Mouse (Mus musculus): ENCODE measurements at regions not wholly inside any gene's neighbourhood (a gene's known extent, or its start where the extent isn't known, plus 50 kb on each side); places are given as distances from the start of the nearest gene placed in this dataset.

- H3K4me2 ChIP-seq = no peak overlapping the region
- no peak for ATAC-seq (replicated peaks; ENCODE audit: low FRiP score)
- no peak overlapping the region for H3K9ac ChIP-seq (ENCODE audit: low read depth, low read length)
- H3K36me3 ChIP-seq (ENCODE audit: control insufficient read depth, insufficient read depth, low read length) = no peaks in the 10 kb centered on the region
- no peak overlapping the region for H3K27ac ChIP-seq (ENCODE audit: low read depth, low read length)
- no peak overlapping the region for H3K4me3 ChIP-seq (ENCODE audit: low read depth, low read length)
- no peaks in the 10 kb centered on the region for H3K9me3 ChIP-seq (ENCODE audit: control insufficient read depth, low read length)
- H3K4me1 ChIP-seq (replicated peaks; ENCODE audit: control insufficient read depth, insufficient read depth, low read length) = no peaks in the 10 kb centered on the region
- DNase-seq (ENCODE audit: low spot score) = no peak
- WGBS = 82% methylated on average over 7 of the region's 7 CpGs
- no peaks in the 10 kb centered on the region for H3K27me3 ChIP-seq (replicated peaks; ENCODE audit: control insufficient read depth, insufficient read depth, low read length)
These were observed 155.4 kb downstream of the Tgfb2 start for GRCm38 (mm10) chr1:186550265-186550885.

- no peaks in the 10 kb centered on the region for H3K27me3 ChIP-seq (replicated peaks; ENCODE audit: control insufficient read depth, insufficient read depth, low read length)
- H3K4me2 ChIP-seq = no peak overlapping the region
- H3K36me3 ChIP-seq (ENCODE audit: control insufficient read depth, insufficient read depth, low read length) = no peaks in the 10 kb centered on the region
- ATAC-seq (replicated peaks; ENCODE audit: low FRiP score) (no peak), DNase-seq (ENCODE audit: low spot score) (no peak)
- no peak overlapping the region for H3K4me3 ChIP-seq (ENCODE audit: low read depth, low read length)
- 83% methylated on average over 12 of the region's 12 CpGs for WGBS
- H3K27ac ChIP-seq (ENCODE audit: low read depth, low read length) = no peak overlapping the region
- no peaks in the 10 kb centered on the region for H3K9me3 ChIP-seq (ENCODE audit: control insufficient read depth, low read length)
- H3K4me1 ChIP-seq (replicated peaks; ENCODE audit: control insufficient read depth, insufficient read depth, low read length) = no peaks in the 10 kb centered on the region
- no peak overlapping the region for H3K9ac ChIP-seq (ENCODE audit: low read depth, low read length)
These were observed 156.6 kb downstream of the Tgfb2 start for GRCm38 (mm10) chr1:186549207-186549606.

GRCm38 (mm10) chr1:186546386-186547185 lies 159.2 kb downstream of the Tgfb2 start:
- H3K4me3 ChIP-seq (ENCODE audit: low read depth, low read length) = no peak overlapping the region
- no peak overlapping the region for H3K4me2 ChIP-seq
- DNase-seq (ENCODE audit: low spot score) = no peak
- H3K4me1 ChIP-seq (replicated peaks; ENCODE audit: control insufficient read depth, insufficient read depth, low read length) = no peaks in the 10 kb centered on the region
- no peaks in the 10 kb centered on the region for H3K27me3 ChIP-seq (replicated peaks; ENCODE audit: control insufficient read depth, insufficient read depth, low read length)
- ATAC-seq (replicated peaks; ENCODE audit: low FRiP score) = no peak
- H3K9ac ChIP-seq (ENCODE audit: low read depth, low read length) = no peak overlapping the region
- H3K9me3 ChIP-seq (ENCODE audit: control insufficient read depth, low read length) = no peaks in the 10 kb centered on the region
- H3K27ac ChIP-seq (ENCODE audit: low read depth, low read length) = no peak overlapping the region
- H3K36me3 ChIP-seq (ENCODE audit: control insufficient read depth, insufficient read depth, low read length) = no peaks in the 10 kb centered on the region
- WGBS = 73% methylated on average over 22 of the region's 22 CpGs

GRCm38 (mm10) chr1:186540070-186540469 lies 165.7 kb downstream of the Tgfb2 start:
- no peaks in the 10 kb centered on the region for H3K36me3 ChIP-seq (ENCODE audit: control insufficient read depth, insufficient read depth, low read length)
- no peaks in the 10 kb centered on the region for H3K4me1 ChIP-seq (replicated peaks; ENCODE audit: control insufficient read depth, insufficient read depth, low read length)
- WGBS = 90% methylated on average over 2 of the region's 2 CpGs
- DNase-seq (ENCODE audit: low spot score) = no peak
- no peak overlapping the region for H3K4me3 ChIP-seq (ENCODE audit: low read depth, low read length)
- H3K27ac ChIP-seq (ENCODE audit: low read depth, low read length) = no peak overlapping the region
- H3K9ac ChIP-seq (ENCODE audit: low read depth, low read length) = no peak overlapping the region
- no peaks in the 10 kb centered on the region for H3K27me3 ChIP-seq (replicated peaks; ENCODE audit: control insufficient read depth, insufficient read depth, low read length)
- H3K9me3 ChIP-seq (ENCODE audit: control insufficient read depth, low read length) = no peaks in the 10 kb centered on the region
- ATAC-seq (replicated peaks; ENCODE audit: low FRiP score) = no peak
- H3K4me2 ChIP-seq = no peak overlapping the region

- no peaks in the 10 kb centered on the region for H3K4me1 ChIP-seq (replicated peaks; ENCODE audit: control insufficient read depth, insufficient read depth, low read length)
- H3K27me3 ChIP-seq (replicated peaks; ENCODE audit: control insufficient read depth, insufficient read depth, low read length) = no peaks in the 10 kb centered on the region
- H3K9me3 ChIP-seq (ENCODE audit: control insufficient read depth, low read length) = no peaks in the 10 kb centered on the region
- H3K36me3 ChIP-seq (ENCODE audit: control insufficient read depth, insufficient read depth, low read length) = no peaks in the 10 kb centered on the region
- WGBS = 68% methylated on average over 3 of the region's 3 CpGs
- H3K9ac ChIP-seq (ENCODE audit: low read depth, low read length) = no peak overlapping the region
- no peak overlapping the region for H3K27ac ChIP-seq (ENCODE audit: low read depth, low read length)
- DNase-seq (ENCODE audit: low spot score) (no peak), ATAC-seq (replicated peaks; ENCODE audit: low FRiP score) (no peak)
- H3K4me3 ChIP-seq (ENCODE audit: low read depth, low read length) = no peak overlapping the region
- H3K4me2 ChIP-seq = no peak overlapping the region
These were observed 167.6 kb downstream of the Tgfb2 start for GRCm38 (mm10) chr1:186538233-186538632.

GRCm38 (mm10) chr1:186515976-186516375 lies 189.8 kb downstream of the Tgfb2 start:
- no peak for ATAC-seq (replicated peaks; ENCODE audit: low FRiP score)
- Histone ChIP-seq H3K9ac (ENCODE audit: low read depth, low read length) (no peak overlapping the region), H3K4me3 (ENCODE audit: low read depth, low read length) (no peak overlapping the region), H3K27me3 (replicated peaks; ENCODE audit: control insufficient read depth, insufficient read depth, low read length) (no peaks in the 10 kb centered on the region), H3K36me3 (ENCODE audit: control insufficient read depth, insufficient read depth, low read length) (no peaks in the 10 kb centered on the region), H3K4me2 (no peak overlapping the region), H3K4me1 (replicated peaks; ENCODE audit: control insufficient read depth, insufficient read depth, low read length) (no peaks in the 10 kb centered on the region), H3K27ac (ENCODE audit: low read depth, low read length) (no peak overlapping the region), H3K9me3 (ENCODE audit: control insufficient read depth, low read length) (no peaks in the 10 kb centered on the region)
- 77% methylated on average over 6 of the region's 6 CpGs for WGBS
- no peak for DNase-seq (ENCODE audit: low spot score)

- H3K4me1 ChIP-seq (replicated peaks; ENCODE audit: control insufficient read depth, insufficient read depth, low read length) = no peaks in the 10 kb centered on the region
- WGBS = 69% methylated on average over 2 of the region's 2 CpGs
- H3K27me3 ChIP-seq (replicated peaks; ENCODE audit: control insufficient read depth, insufficient read depth, low read length) = no peaks in the 10 kb centered on the region
- H3K27ac ChIP-seq (ENCODE audit: low read depth, low read length) = no peak overlapping the region
- no peak overlapping the region for H3K9ac ChIP-seq (ENCODE audit: low read depth, low read length)
- DNase-seq (ENCODE audit: low spot score) (no peak), ATAC-seq (replicated peaks; ENCODE audit: low FRiP score) (no peak)
- H3K9me3 ChIP-seq (ENCODE audit: control insufficient read depth, low read length) = no peaks in the 10 kb centered on the region
- H3K4me2 ChIP-seq = no peak overlapping the region
- H3K4me3 ChIP-seq (ENCODE audit: low read depth, low read length) = no peak overlapping the region
- no peaks in the 10 kb centered on the region for H3K36me3 ChIP-seq (ENCODE audit: control insufficient read depth, insufficient read depth, low read length)
These were observed 190.7 kb downstream of the Tgfb2 start for GRCm38 (mm10) chr1:186515071-186515470.

- no peak overlapping the region for H3K27ac ChIP-seq (ENCODE audit: low read depth, low read length)
- H3K4me1 ChIP-seq (replicated peaks; ENCODE audit: control insufficient read depth, insufficient read depth, low read length) = no peaks in the 10 kb centered on the region
- H3K4me2 ChIP-seq = no peak overlapping the region
- no peaks in the 10 kb centered on the region for H3K9me3 ChIP-seq (ENCODE audit: control insufficient read depth, low read length)
- no peak overlapping the region for H3K9ac ChIP-seq (ENCODE audit: low read depth, low read length)
- no peaks in the 10 kb centered on the region for H3K27me3 ChIP-seq (replicated peaks; ENCODE audit: control insufficient read depth, insufficient read depth, low read length)
- no peak overlapping the region for H3K4me3 ChIP-seq (ENCODE audit: low read depth, low read length)
- H3K36me3 ChIP-seq (ENCODE audit: control insufficient read depth, insufficient read depth, low read length) = no peaks in the 10 kb centered on the region
- DNase-seq (ENCODE audit: low spot score) (no peak), ATAC-seq (replicated peaks; ENCODE audit: low FRiP score) (no peak)
- 73% methylated on average over 5 of the region's 5 CpGs for WGBS
These were observed 191.9 kb downstream of the Tgfb2 start for GRCm38 (mm10) chr1:186513861-186514260.

GRCm38 (mm10) chr1:186510531-186510930 lies 195.3 kb downstream of the Tgfb2 start:
- WGBS = 64% methylated on average over 2 of the region's 2 CpGs
- no peak for DNase-seq (ENCODE audit: low spot score)

More at GRCm38 (mm10) chr1:186510531-186510930, 195.3 kb downstream of the Tgfb2 start:
- H3K4me1 ChIP-seq (replicated peaks; ENCODE audit: control insufficient read depth, insufficient read depth, low read length) = no peaks in the 10 kb centered on the region
- no peak overlapping the region for H3K9ac ChIP-seq (ENCODE audit: low read depth, low read length)
- no peaks in the 10 kb centered on the region for H3K27me3 ChIP-seq (replicated peaks; ENCODE audit: control insufficient read depth, insufficient read depth, low read length)
- H3K4me3 ChIP-seq (ENCODE audit: low read depth, low read length) = no peak overlapping the region
- ATAC-seq (replicated peaks; ENCODE audit: low FRiP score) = no peak
- no peak overlapping the region for H3K4me2 ChIP-seq
- no peak overlapping the region for H3K27ac ChIP-seq (ENCODE audit: low read depth, low read length)
- no peaks in the 10 kb centered on the region for H3K36me3 ChIP-seq (ENCODE audit: control insufficient read depth, insufficient read depth, low read length)
- H3K9me3 ChIP-seq (ENCODE audit: control insufficient read depth, low read length) = no peaks in the 10 kb centered on the region

Measured in liver, embryonic 11.5 days (tissue).